Mouse (Mus musculus) liver, embryonic 16.5 days (tissue): Measurements from ENCODE around the gene Lgals8. TPM values are rescaled to one million over a fixed set of nuclear protein-coding genes. Genes with fewer than 3 reads are reported as not detected.

Source experiments
- ATAC-seq: fragments of 200-750 bp; cut with Nextera tagmentation; 2 replicates; pipeline ENCODE4 v1.8.0; 2017; ENCODE audit warnings: low read depth, mild to moderate bottlenecking, moderate number of reproducible peaks, moderate library complexity
- H3K27ac ChIP-seq: fragments of 300-500 bp; sonication (generic); 2 replicates; pipeline ENCODE4 v1.5.1; 2014; ENCODE audit warnings: mild to moderate bottlenecking, low read length
- H3K27me3 ChIP-seq: fragments of 300-500 bp; sonication (generic); 2 replicates; pipeline ENCODE4 v1.6.1; 2014; ENCODE audit warnings: low read depth, low read length, mixed read lengths; ENCODE audit not compliant: control insufficient read depth, insufficient read depth
- H3K36me3 ChIP-seq: fragments of 300-500 bp; sonication (generic); 2 replicates; pipeline ENCODE4 v1.6.1; 2014; ENCODE audit warnings: mild to moderate bottlenecking; ENCODE audit not compliant: control insufficient read depth, insufficient read depth
- H3K4me1 ChIP-seq: fragments of 300-500 bp; sonication (generic); 2 replicates; pipeline ENCODE4 v1.6.1; 2014; ENCODE audit warnings: low read depth, low read length, mixed read lengths; ENCODE audit not compliant: control insufficient read depth
- H3K4me2 ChIP-seq: fragments of 300-500 bp; sonication (generic); 2 replicates; pipeline ENCODE4 v1.6.1; 2014; ENCODE audit warnings: low read depth, low read length, mixed read lengths
- H3K4me3 ChIP-seq: fragments of 300-500 bp; sonication (generic); 2 replicates; pipeline ENCODE4 v1.5.1; 2014; ENCODE audit warnings: low read depth, mild to moderate bottlenecking, low read length
- H3K9ac ChIP-seq: fragments of 300-500 bp; sonication (generic); 2 replicates; pipeline ENCODE4 v1.6.1; 2014; ENCODE audit warnings: low read depth, low read length
- H3K9me3 ChIP-seq: fragments of 300-500 bp; sonication (generic); replicated peaks from 2 replicates; pipeline ENCODE4 v1.6.1; 2016; ENCODE audit warnings: low read length; ENCODE audit not compliant: control insufficient read depth
- WGBS: fragments of 180-500 bp; shearing (Covaris S2); extraction: QIAGEN DNeasy Blood & Tissue Kit; methylation state at CpG from one replicate; pipeline ENCODE4 v1.1.7; 2014; ENCODE audit not compliant: insufficient replicate concordance; 5-methylcytosine and 5-hydroxymethylcytosine counted together
- polyA plus RNA-seq: library from polyadenylated mRNA; unstranded; fragments of >200 nt; fragmentation: Nextera tagmentation; extraction: Ambion mirVana; gene quantifications from 2 replicates; pipeline ENCODE4 v1.2.1, GENCODE M21; 2015

Lgals8 gene
- polyA plus RNA-seq, 1 experiment from 2014 or later: 15.7 TPM

- no peaks in the 10 kb centered on the region for H3K4me1 ChIP-seq
- ATAC-seq: no peak
- H3K4me2 ChIP-seq: no peak overlapping the region
- H3K27ac ChIP-seq: no peak overlapping the region
- H3K36me3 ChIP-seq: no peaks in the 10 kb centered on the region
- H3K9ac ChIP-seq: no peak overlapping the region
- H3K27me3 ChIP-seq: no peaks in the 10 kb centered on the region
- H3K4me3 ChIP-seq: no peak overlapping the region
- H3K9me3 ChIP-seq: no peaks in the 10 kb centered on the region
- WGBS: 68% methylated on average over 9 of the region's 9 CpGs
These were observed 30.0 kb upstream of the Lgals8 start for GRCm38 (mm10) chr13:12494750-12495149.

GRCm38 (mm10) chr13:12492515-12492914 is 27.8 kb upstream of the Lgals8 start:
- no peak for ATAC-seq
- Histone ChIP-seq H3K27ac (no peak overlapping the region), H3K9ac (no peak overlapping the region), H3K4me1 (no peaks in the 10 kb centered on the region), H3K4me3 (no peak overlapping the region), H3K27me3 (no peaks in the 10 kb centered on the region), H3K9me3 (no peaks in the 10 kb centered on the region), H3K36me3 (no peaks in the 10 kb centered on the region), H3K4me2 (no peak overlapping the region)
- WGBS: 57% methylated on average over 3 of the region's 3 CpGs

GRCm38 (mm10) chr13:12485640-12486039 is 20.9 kb upstream of the Lgals8 start:
- Histone ChIP-seq H3K4me1 (no peaks in the 10 kb centered on the region), H3K9me3 (no peaks in the 10 kb centered on the region), H3K4me2 (no peak overlapping the region), H3K4me3 (no peak overlapping the region), H3K9ac (no peak overlapping the region), H3K36me3 (no peaks in the 10 kb centered on the region), H3K27ac (no peak overlapping the region), H3K27me3 (no peaks in the 10 kb centered on the region)
- 66% methylated on average over 7 of the region's 7 CpGs for WGBS
- 0 out of 2 replicates have a peak, but pooled peaks have one; percentile 58 for ATAC-seq

- H3K4me2 ChIP-seq: no peak overlapping the region
- H3K27ac ChIP-seq: no peak overlapping the region
- H3K9ac ChIP-seq: no peak overlapping the region
- H3K4me1 ChIP-seq: no peaks in the 10 kb centered on the region
- no peaks in the 10 kb centered on the region for H3K36me3 ChIP-seq
- WGBS: 51% methylated on average over 2 of the region's 2 CpGs
- H3K9me3 ChIP-seq: no peaks in the 10 kb centered on the region
- no peak for ATAC-seq
- no peak overlapping the region for H3K4me3 ChIP-seq
- no peaks in the 10 kb centered on the region for H3K27me3 ChIP-seq
These were observed 20.5 kb upstream of the Lgals8 start for GRCm38 (mm10) chr13:12485197-12485596.

GRCm38 (mm10) chr13:12479802-12480201 is 15.1 kb upstream of the Lgals8 start:
- Histone ChIP-seq H3K36me3 (no peaks in the 10 kb centered on the region), H3K9me3 (no peaks in the 10 kb centered on the region), H3K27me3 (no peaks in the 10 kb centered on the region), H3K4me3 (no peak overlapping the region), H3K4me2 (no peak overlapping the region), H3K9ac (no peak overlapping the region), H3K4me1 (no peaks in the 10 kb centered on the region), H3K27ac (no peak overlapping the region)
- WGBS: 73% methylated on average over 6 of the region's 6 CpGs
- no peak for ATAC-seq

- Histone ChIP-seq H3K27ac (no peak overlapping the region), H3K36me3 (no peaks in the 10 kb centered on the region), H3K4me1 (no peaks in the 10 kb centered on the region), H3K27me3 (no peaks in the 10 kb centered on the region), H3K4me3 (no peak overlapping the region), H3K4me2 (no peak overlapping the region), H3K9me3 (no peaks in the 10 kb centered on the region), H3K9ac (no peak overlapping the region)
- WGBS: 78% methylated on average over 15 of the region's 15 CpGs
- no peak for ATAC-seq
These were observed 13.6 kb upstream of the Lgals8 start for GRCm38 (mm10) chr13:12478301-12478700.

- WGBS: 80% methylated on average over 4 of the region's 4 CpGs
- Histone ChIP-seq H3K9ac (no peak overlapping the region), H3K27me3 (no peaks in the 10 kb centered on the region), H3K36me3 (no peaks in the 10 kb centered on the region), H3K4me2 (no peak overlapping the region), H3K4me3 (no peak overlapping the region), H3K4me1 (no peaks in the 10 kb centered on the region), H3K27ac (no peak overlapping the region), H3K9me3 (no peaks in the 10 kb centered on the region)
- no peak for ATAC-seq
These were observed 12.1 kb upstream of the Lgals8 start for GRCm38 (mm10) chr13:12476886-12477285.

- no peak overlapping the region for H3K9ac ChIP-seq
- no peaks in the 10 kb centered on the region for H3K4me1 ChIP-seq
- no peak overlapping the region for H3K27ac ChIP-seq
- WGBS: 60% methylated on average over 6 of the region's 6 CpGs
- H3K4me2 ChIP-seq: no peak overlapping the region
- no peaks in the 10 kb centered on the region for H3K27me3 ChIP-seq
- H3K9me3 ChIP-seq: no peaks in the 10 kb centered on the region
- no peaks in the 10 kb centered on the region for H3K36me3 ChIP-seq
- ATAC-seq: no peak
- H3K4me3 ChIP-seq: no peak overlapping the region
These were observed 10.5 kb upstream of the Lgals8 start for GRCm38 (mm10) chr13:12475239-12475638.

- Histone ChIP-seq H3K36me3 (no peaks in the 10 kb centered on the region), H3K9me3 (no peaks in the 10 kb centered on the region), H3K9ac (no peak overlapping the region), H3K4me3 (no peak overlapping the region), H3K27me3 (no peaks in the 10 kb centered on the region), H3K4me1 (no peaks in the 10 kb centered on the region), H3K27ac (no peak overlapping the region), H3K4me2 (no peak overlapping the region)
- 34% methylated on average over 8 of the region's 8 CpGs for WGBS
- ATAC-seq: no peak
These were observed 9.1 kb upstream of the Lgals8 start for GRCm38 (mm10) chr13:12473724-12474378.
